Mouse (Mus musculus) heart, embryonic 12.5 days (tissue): Measurements from ENCODE around the gene Rgs19. TPM values are rescaled to one million over a fixed set of nuclear protein-coding genes. Genes with fewer than 3 reads are reported as not detected.

Experiments used
- ATAC-seq: fragments of 200-750 bp; cut with Nextera tagmentation; 2 replicates; pipeline ENCODE4 v1.8.0; 2017; ENCODE audit warnings: moderate TSS enrichment, moderate library complexity; ENCODE audit not compliant: insufficient number of reproducible peaks, low FRiP score
- H3K27ac ChIP-seq: fragments of 300-500 bp; sonication (generic); 2 replicates; pipeline ENCODE4 v1.5.1; 2016; ENCODE audit warnings: mild to moderate bottlenecking, moderate library complexity; ENCODE audit not compliant: poor library complexity, severe bottlenecking
- H3K27me3 ChIP-seq: fragments of 300-500 bp; sonication (generic); replicated peaks from 2 replicates; pipeline ENCODE4 v1.6.1; 2016; ENCODE audit warnings: mild to moderate bottlenecking, moderate library complexity
- H3K36me3 ChIP-seq: fragments of 300-500 bp; sonication (generic); 2 replicates; pipeline ENCODE4 v1.6.1; 2016; ENCODE audit warnings: mild to moderate bottlenecking, moderate library complexity
- H3K4me1 ChIP-seq: fragments of 300-500 bp; sonication (generic); replicated peaks from 2 replicates; pipeline ENCODE4 v1.6.1; 2016; ENCODE audit warnings: mild to moderate bottlenecking
- H3K4me2 ChIP-seq: fragments of 300-500 bp; sonication (generic); 2 replicates; pipeline ENCODE4 v1.6.1; 2016; ENCODE audit warnings: mild to moderate bottlenecking, moderate library complexity
- H3K4me3 ChIP-seq: fragments of 300-500 bp; sonication (generic); 2 replicates; pipeline ENCODE4 v1.5.1; 2016; ENCODE audit warnings: mild to moderate bottlenecking
- H3K9ac ChIP-seq: fragments of 300-500 bp; sonication (generic); 2 replicates; pipeline ENCODE4 v1.6.1; 2016; ENCODE audit warnings: mild to moderate bottlenecking, moderate library complexity
- H3K9me3 ChIP-seq: fragments of 300-500 bp; sonication (generic); replicated peaks from 2 replicates; pipeline ENCODE4 v1.6.1; 2016; ENCODE audit warnings: mild to moderate bottlenecking, moderate library complexity
- WGBS: fragments of 180-500 bp; shearing (Covaris S2); methylation state at CpG from one replicate; pipeline ENCODE4 v1.1.7; 2016; 5-methylcytosine and 5-hydroxymethylcytosine counted together
- polyA plus RNA-seq: library from polyadenylated mRNA; unstranded; fragments of >200 nt; fragmentation: Nextera tagmentation; extraction: Ambion mirVana; gene quantifications from 2 replicates; pipeline ENCODE4 v1.2.1, GENCODE M21; 2016

The Rgs19 gene
- polyA plus RNA-seq, 1 experiment from 2014 or later = 45.4 TPM

DNA sequence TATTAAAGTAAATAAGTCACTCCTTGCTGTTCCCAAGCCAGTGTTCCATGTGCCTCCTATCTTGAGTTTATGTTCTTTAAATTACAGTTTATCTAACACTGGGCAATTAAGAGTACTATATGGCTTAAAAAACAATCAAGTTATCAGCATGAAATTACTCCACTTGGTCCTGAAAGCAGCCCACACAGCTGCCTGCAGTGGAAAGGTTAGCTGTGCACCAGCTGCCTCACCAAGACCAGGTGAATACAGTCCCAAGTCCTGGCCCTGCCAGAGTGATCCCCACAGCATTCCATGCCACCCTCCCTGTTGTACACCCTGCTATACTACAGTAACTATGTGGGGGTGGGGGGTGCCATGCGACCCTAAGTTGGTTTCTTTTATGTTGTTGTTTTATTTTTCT lies 40.3 kb downstream of the Rgs19 start:
- 91% methylated on average over 1 of the region's 1 CpGs for WGBS
- H3K36me3 ChIP-seq = peaks cover 78% of the 10 kb centered on the region
- no peaks in the 10 kb centered on the region for H3K9me3 ChIP-seq
- peaks cover 7% of the 10 kb centered on the region for H3K4me1 ChIP-seq
- no peak overlapping the region for H3K4me2 ChIP-seq
- no peak overlapping the region for H3K4me3 ChIP-seq
- no peak overlapping the region for H3K27ac ChIP-seq
- no peak overlapping the region for H3K9ac ChIP-seq
- H3K27me3 ChIP-seq = no peaks in the 10 kb centered on the region
- no peak for ATAC-seq

DNA sequence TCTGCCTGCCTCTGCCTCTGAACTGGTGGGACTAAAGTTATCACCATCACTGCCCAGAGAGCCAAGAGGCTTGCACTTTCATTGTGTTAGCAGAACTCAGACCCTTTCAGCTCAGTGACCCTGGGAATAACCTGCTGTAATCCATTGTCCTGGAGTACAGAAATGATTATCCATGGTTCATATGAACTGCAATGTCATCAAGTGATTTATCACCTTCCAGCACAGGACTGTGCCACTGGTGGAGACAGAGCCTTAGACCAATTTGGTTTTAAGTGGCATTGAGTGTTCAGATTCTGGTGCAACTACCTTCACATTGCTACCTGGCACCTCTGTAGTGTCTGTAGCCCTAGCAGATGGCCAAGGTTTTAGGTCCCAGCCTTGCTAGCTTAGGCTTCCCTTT lies 40.7 kb downstream of the Rgs19 start:
- Histone ChIP-seq H3K36me3 (peaks cover 82% of the 10 kb centered on the region), H3K4me2 (no peak overlapping the region), H3K9me3 (no peaks in the 10 kb centered on the region), H3K27me3 (no peaks in the 10 kb centered on the region), H3K4me1 (peaks cover 7% of the 10 kb centered on the region), H3K9ac (no peak overlapping the region), H3K27ac (no peak overlapping the region), H3K4me3 (no peak overlapping the region)
- no peak for ATAC-seq

DNA sequence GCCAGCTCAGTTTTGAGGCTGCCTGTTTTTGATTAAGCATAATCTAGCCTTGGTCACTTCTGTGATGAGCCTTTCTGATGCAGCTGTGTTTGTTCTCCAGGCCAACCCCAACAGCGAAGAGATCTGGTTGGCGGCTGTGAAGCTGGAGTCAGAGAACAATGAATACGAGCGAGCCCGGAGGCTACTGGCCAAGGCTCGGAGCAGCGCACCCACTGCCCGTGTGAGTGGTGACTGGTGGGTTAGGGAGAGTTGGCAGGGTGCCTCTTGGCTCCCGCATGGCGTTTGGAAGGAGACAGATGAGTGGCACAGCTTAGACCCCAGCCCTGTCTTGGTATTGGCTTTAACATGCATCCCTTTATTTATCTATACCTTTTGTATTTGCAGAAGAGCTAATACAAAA lies 44.9 kb downstream of the Rgs19 start:
- 91% methylated on average over 10 of the region's 10 CpGs for WGBS
- H3K27ac ChIP-seq = no peak overlapping the region
- no peaks in the 10 kb centered on the region for H3K9me3 ChIP-seq
- peaks cover 92% of the 10 kb centered on the region for H3K36me3 ChIP-seq
- H3K4me2 ChIP-seq = no peak overlapping the region
- ATAC-seq = no peak
- H3K9ac ChIP-seq = no peak overlapping the region
- peaks cover 4% of the 10 kb centered on the region for H3K4me1 ChIP-seq
- H3K4me3 ChIP-seq = no peak overlapping the region
- H3K27me3 ChIP-seq = no peaks in the 10 kb centered on the region

DNA sequence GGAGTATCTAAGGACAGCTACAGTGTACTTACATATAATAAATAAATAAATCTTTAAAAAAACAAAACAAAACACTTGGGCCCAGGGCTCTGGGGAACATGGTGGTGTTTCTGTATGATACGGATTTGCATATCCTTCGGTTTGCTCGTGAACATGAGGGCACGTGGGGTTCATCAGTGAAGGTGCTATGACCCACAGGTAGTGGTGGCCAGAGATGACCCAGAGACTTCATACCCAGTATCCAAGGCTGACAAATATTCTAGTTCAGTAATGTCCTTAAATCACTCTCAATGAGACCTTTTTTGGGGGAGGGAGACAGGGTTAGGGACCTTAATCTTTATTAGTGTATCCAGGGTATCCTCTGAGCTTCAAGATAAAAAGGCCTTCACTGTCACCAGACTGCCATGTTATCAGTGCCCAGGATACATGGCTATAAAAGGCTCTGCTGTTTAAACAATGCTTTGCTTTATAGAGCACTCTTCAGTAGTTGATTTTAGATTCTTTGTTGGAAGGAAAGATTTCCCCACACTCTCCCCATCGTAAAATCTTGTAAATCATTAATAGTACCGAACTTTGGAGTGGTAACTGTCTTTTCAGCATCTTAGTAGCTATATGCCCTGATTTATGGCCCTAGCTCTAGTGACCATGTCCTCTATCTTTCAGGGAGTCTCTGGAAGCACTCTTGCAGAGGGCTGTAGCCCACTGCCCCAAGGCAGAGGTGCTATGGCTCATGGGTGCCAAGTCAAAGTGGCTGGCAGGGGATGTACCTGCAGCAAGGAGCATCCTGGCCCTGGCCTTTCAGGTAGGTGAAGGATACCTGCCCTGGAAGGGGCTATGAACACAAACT lies 46.9 kb downstream of the Rgs19 start:
- no peak overlapping the region for H3K4me2 ChIP-seq
- H3K9me3 ChIP-seq = no peaks in the 10 kb centered on the region
- ATAC-seq = no peak
- H3K27ac ChIP-seq = no peak overlapping the region
- 87% methylated on average over 6 of the region's 6 CpGs for WGBS
- H3K9ac ChIP-seq = no peak overlapping the region
- peaks cover 86% of the 10 kb centered on the region for H3K36me3 ChIP-seq
- no peaks in the 10 kb centered on the region for H3K27me3 ChIP-seq
- H3K4me3 ChIP-seq = no peak overlapping the region
- no peaks in the 10 kb centered on the region for H3K4me1 ChIP-seq

DNA sequence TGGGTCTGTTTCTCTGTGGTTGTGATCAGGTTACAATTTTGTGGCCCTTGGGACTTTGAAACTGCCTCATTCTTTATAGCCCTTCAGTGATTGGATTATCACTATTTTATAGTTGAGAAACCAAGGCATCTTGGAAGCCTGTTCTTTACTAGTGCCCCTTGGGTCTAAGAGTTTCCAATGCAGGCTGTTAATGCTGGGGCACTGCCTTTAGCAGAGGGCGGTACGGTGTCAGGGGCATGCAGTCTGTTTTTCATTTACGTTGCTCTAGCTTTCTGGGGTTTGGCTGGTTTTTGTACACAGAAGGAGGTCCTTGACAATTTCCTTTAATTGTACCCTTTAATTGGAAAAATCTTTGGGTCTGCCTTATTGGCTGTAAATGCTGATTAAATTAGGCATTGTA lies 48.1 kb downstream of the Rgs19 start:
- no peaks in the 10 kb centered on the region for H3K4me1 ChIP-seq
- no peaks in the 10 kb centered on the region for H3K27me3 ChIP-seq
- no peak overlapping the region for H3K4me2 ChIP-seq
- no peaks in the 10 kb centered on the region for H3K9me3 ChIP-seq
- 93% methylated on average over 3 of the region's 3 CpGs for WGBS
- no peak overlapping the region for H3K9ac ChIP-seq
- H3K36me3 ChIP-seq = peaks cover 89% of the 10 kb centered on the region
- no peak overlapping the region for H3K27ac ChIP-seq
- ATAC-seq = no peak
- H3K4me3 ChIP-seq = no peak overlapping the region

DNA sequence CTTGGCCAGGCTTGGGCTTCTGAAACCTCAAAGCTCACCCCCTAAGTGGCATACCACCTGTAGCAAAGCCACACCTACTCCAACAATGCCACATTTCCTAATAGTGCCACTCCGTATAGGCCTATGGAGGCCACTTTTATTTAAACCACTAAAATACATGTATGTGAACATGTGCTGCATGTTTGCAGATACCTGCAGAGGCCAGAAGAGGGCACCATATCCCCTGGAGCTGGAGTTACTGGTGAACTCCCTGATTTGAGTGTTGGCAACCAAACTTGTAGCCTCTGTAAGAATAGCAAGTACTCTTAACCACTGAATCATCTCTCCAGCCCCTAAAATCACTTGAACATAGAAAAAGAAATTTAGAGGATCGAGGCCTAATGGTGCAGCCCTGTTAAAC lies 49.4 kb downstream of the Rgs19 start:
- H3K4me2 ChIP-seq = no peak overlapping the region
- H3K27me3 ChIP-seq = no peaks in the 10 kb centered on the region
- peaks cover 87% of the 10 kb centered on the region for H3K36me3 ChIP-seq
- no peak overlapping the region for H3K9ac ChIP-seq
- H3K27ac ChIP-seq = no peak overlapping the region
- H3K4me3 ChIP-seq = no peak overlapping the region
- no peaks in the 10 kb centered on the region for H3K9me3 ChIP-seq
- ATAC-seq = 0 out of 2 replicates have a peak, but pooled peaks have one; percentile 42
- no peaks in the 10 kb centered on the region for H3K4me1 ChIP-seq
- 86% methylated on average over 2 of the region's 2 CpGs for WGBS

Other genes starting within 250 kb of the Rgs19 start
- 13.5 and 15.1 TPM in 2 replicates for gene Zbtb46, start 234.6 kb downstream of the Rgs19 start, polyA plus RNA-seq
- gene Abhd16b, start 200.8 kb downstream of the Rgs19 start, polyA plus RNA-seq = 0.24 TPM in 1 of 2 replicates, not detected in the other
- gene Tpd52l2, start 196.8 kb downstream of the Rgs19 start, polyA plus RNA-seq = 105 and 109 TPM in 2 replicates
- gene Dnajc5, start 173.5 kb downstream of the Rgs19 start, polyA plus RNA-seq = 89.5 and 91.9 TPM in 2 replicates
- 64.2 and 65.3 TPM in 2 replicates for gene Uckl1, start 109.1 kb downstream of the Rgs19 start, polyA plus RNA-seq
- 46.8 and 48.8 TPM in 2 replicates for gene Prpf6, start 102.1 kb downstream of the Rgs19 start, polyA plus RNA-seq
- gene Zfp512b, start 101.2 kb downstream of the Rgs19 start, polyA plus RNA-seq = 44.8 and 46.1 TPM in 2 replicates
- 12.4 and 13.4 TPM in 2 replicates for gene Samd10, start 94.8 kb downstream of the Rgs19 start, polyA plus RNA-seq
- not detected in 2 replicates for gene Gm29797, start 36.9 kb downstream of the Rgs19 start, polyA plus RNA-seq
- gene Sox18, start 22.3 kb downstream of the Rgs19 start, polyA plus RNA-seq = 24.7 and 26.3 TPM in 2 replicates
- gene Tcea2, start 13.7 kb downstream of the Rgs19 start, polyA plus RNA-seq = 13.1 and 15.4 TPM in 2 replicates
- not detected in 2 replicates for gene Lkaaear1, start 4.5 kb upstream of the Rgs19 start, polyA plus RNA-seq
- 7.7 and 9.8 TPM in 2 replicates for gene Oprl1, start 21.0 kb upstream of the Rgs19 start, polyA plus RNA-seq
- 0.06 TPM in 1 of 2 replicates, not detected in the other for gene Myt1, start 69.4 kb upstream of the Rgs19 start, polyA plus RNA-seq
- 32.1 and 32.9 TPM in 2 replicates for gene Pcmtd2, start 143.9 kb upstream of the Rgs19 start, polyA plus RNA-seq
- 52.3 and 53.3 TPM in 2 replicates for gene Polr3k, start 170.4 kb upstream of the Rgs19 start, polyA plus RNA-seq